Mouse (Mus musculus) kidney, embryonic 15.5 days (tissue): ENCODE measurements at regions not wholly inside any gene's neighbourhood (a gene's known extent, or its start where the extent isn't known, plus 50 kb on each side); places are given as distances from the start of the nearest gene placed in this dataset.
"Not testable (repeated sequence)": the region's sequence is repeated elsewhere in the genome, so short reads cannot be mapped to it uniquely, and the experiment has no call there.

ENCODE experiments used
- ATAC-seq: fragments of 200-750 bp; cut with Nextera tagmentation; replicated peaks from 2 replicates; pipeline ENCODE4 v1.8.0; 2017; ENCODE audit warnings: moderate TSS enrichment; ENCODE audit not compliant: low FRiP score
- H3K27ac ChIP-seq: fragments of 300-500 bp; sonication (generic); 2 replicates; pipeline ENCODE4 v1.5.1; 2015; ENCODE audit warnings: mild to moderate bottlenecking, inconsistent platforms
- H3K27me3 ChIP-seq: fragments of 300-500 bp; sonication (generic); 2 replicates; pipeline ENCODE4 v1.6.1; 2015; ENCODE audit warnings: inconsistent platforms
- H3K36me3 ChIP-seq: fragments of 300-500 bp; sonication (generic); 2 replicates; pipeline ENCODE4 v1.6.1; 2015; ENCODE audit warnings: inconsistent platforms
- H3K4me1 ChIP-seq: fragments of 300-500 bp; sonication (generic); 2 replicates; pipeline ENCODE4 v1.6.1; 2015; ENCODE audit warnings: inconsistent platforms
- H3K4me2 ChIP-seq: fragments of 300-500 bp; sonication (generic); 2 replicates; pipeline ENCODE4 v1.6.1; 2015; ENCODE audit warnings: moderate library complexity, mild to moderate bottlenecking, inconsistent platforms
- H3K4me3 ChIP-seq: fragments of 300-500 bp; sonication (generic); replicated peaks from 2 replicates; pipeline ENCODE4 v1.5.1; 2015; ENCODE audit warnings: mild to moderate bottlenecking, inconsistent platforms
- H3K9ac ChIP-seq: fragments of 300-500 bp; sonication (generic); 2 replicates; pipeline ENCODE4 v1.6.1; 2015; ENCODE audit warnings: mild to moderate bottlenecking, inconsistent platforms
- H3K9me3 ChIP-seq: fragments of 300-500 bp; sonication (generic); replicated peaks from 2 replicates; pipeline ENCODE4 v1.6.1; 2016; ENCODE audit warnings: inconsistent platforms
- WGBS: fragments of 180-500 bp; shearing (Covaris S2); methylation state at CpG from one replicate; pipeline ENCODE4 v1.1.7; 2015; ENCODE audit warnings: mixed read lengths; 5-methylcytosine and 5-hydroxymethylcytosine counted together

GRCm38 (mm10) chr3:54551908-54552307 lies 140.7 kb upstream of the Supt20 start:
- no peak overlapping the region for H3K27ac ChIP-seq
- ATAC-seq, result no peak
- no peak overlapping the region for H3K9ac ChIP-seq

GRCm38 (mm10) chr3:54555954-54556353 lies 136.7 kb upstream of the Supt20 start:
- Histone ChIP-seq H3K4me2 (no peak overlapping the region), H3K4me1 (peaks cover 6% of the 10 kb centered on the region; the same call in 1 of the 2 replicates), H3K27me3 (no peaks in the 10 kb centered on the region), H3K27ac (no peak overlapping the region), H3K36me3 (no peaks in the 10 kb centered on the region), H3K9ac (no peak overlapping the region), H3K9me3 (no peaks in the 10 kb centered on the region), H3K4me3 (no peak overlapping the region)
- WGBS, result 92% methylated on average over 2 of the region's 2 CpGs
- ATAC-seq, result no peak

More at GRCm38 (mm10) chr3:54551908-54552307, 140.7 kb upstream of the Supt20 start:
- H3K27me3 ChIP-seq, result no peaks in the 10 kb centered on the region
- no peak overlapping the region for H3K4me3 ChIP-seq
- H3K9me3 ChIP-seq, result no peaks in the 10 kb centered on the region
- WGBS, result 66% methylated on average over 9 of the region's 9 CpGs
- H3K4me1 ChIP-seq, result no peaks in the 10 kb centered on the region
- H3K4me2 ChIP-seq, result no peak overlapping the region
- no peaks in the 10 kb centered on the region for H3K36me3 ChIP-seq

DNA sequence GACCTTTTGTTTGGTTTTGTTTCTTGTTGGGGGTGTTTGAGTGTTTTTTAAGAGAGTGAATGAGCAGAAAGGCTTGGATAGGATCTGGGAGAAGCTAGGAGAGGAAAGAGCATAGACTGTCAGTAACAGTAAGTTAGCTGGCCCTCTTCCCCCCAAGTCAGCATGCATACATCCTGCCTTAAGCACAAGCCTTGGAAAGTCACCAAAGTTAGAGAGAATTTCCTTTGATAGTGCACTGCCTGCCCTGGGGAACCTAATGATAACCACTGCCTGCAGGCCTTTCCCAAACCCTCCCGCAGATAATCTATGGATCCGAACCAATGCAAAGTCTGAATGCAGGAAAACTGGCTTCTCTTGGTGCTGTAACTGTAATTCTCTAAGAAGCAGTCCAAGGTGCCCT lies 133.6 kb upstream of the Supt20 start:
- H3K27ac ChIP-seq, result peak overlapping the region; percentile 76
- peaks cover 6% of the 10 kb centered on the region; the same call in 1 of the 2 replicates for H3K4me1 ChIP-seq
- 81% methylated on average over 2 of the region's 2 CpGs for WGBS

GRCm38 (mm10) chr3:54559527-54559926 lies 133.1 kb upstream of the Supt20 start:
- no peaks in the 10 kb centered on the region; the same call in 1 of the 2 replicates for H3K9me3 ChIP-seq
- H3K4me2 ChIP-seq, result no peak overlapping the region
- 86% methylated on average over 2 of the region's 2 CpGs for WGBS
- peaks cover 6% of the 10 kb centered on the region; the same call in 1 of the 2 replicates for H3K4me1 ChIP-seq
- no peak overlapping the region for H3K4me3 ChIP-seq
- H3K27ac ChIP-seq, result peak overlapping the region; percentile 76
- H3K9ac ChIP-seq, result no peak overlapping the region
- no peak for ATAC-seq
- no peaks in the 10 kb centered on the region for H3K27me3 ChIP-seq
- no peaks in the 10 kb centered on the region for H3K36me3 ChIP-seq

More for the DNA sequence above, 133.6 kb upstream of the Supt20 start:
- H3K27me3 ChIP-seq, result no peaks in the 10 kb centered on the region
- H3K9me3 ChIP-seq, result no peaks in the 10 kb centered on the region; the same call in 1 of the 2 replicates
- no peak overlapping the region for H3K9ac ChIP-seq
- H3K36me3 ChIP-seq, result no peaks in the 10 kb centered on the region
- H3K4me2 ChIP-seq, result no peak overlapping the region
- ATAC-seq, result no peak
- no peak overlapping the region for H3K4me3 ChIP-seq

DNA sequence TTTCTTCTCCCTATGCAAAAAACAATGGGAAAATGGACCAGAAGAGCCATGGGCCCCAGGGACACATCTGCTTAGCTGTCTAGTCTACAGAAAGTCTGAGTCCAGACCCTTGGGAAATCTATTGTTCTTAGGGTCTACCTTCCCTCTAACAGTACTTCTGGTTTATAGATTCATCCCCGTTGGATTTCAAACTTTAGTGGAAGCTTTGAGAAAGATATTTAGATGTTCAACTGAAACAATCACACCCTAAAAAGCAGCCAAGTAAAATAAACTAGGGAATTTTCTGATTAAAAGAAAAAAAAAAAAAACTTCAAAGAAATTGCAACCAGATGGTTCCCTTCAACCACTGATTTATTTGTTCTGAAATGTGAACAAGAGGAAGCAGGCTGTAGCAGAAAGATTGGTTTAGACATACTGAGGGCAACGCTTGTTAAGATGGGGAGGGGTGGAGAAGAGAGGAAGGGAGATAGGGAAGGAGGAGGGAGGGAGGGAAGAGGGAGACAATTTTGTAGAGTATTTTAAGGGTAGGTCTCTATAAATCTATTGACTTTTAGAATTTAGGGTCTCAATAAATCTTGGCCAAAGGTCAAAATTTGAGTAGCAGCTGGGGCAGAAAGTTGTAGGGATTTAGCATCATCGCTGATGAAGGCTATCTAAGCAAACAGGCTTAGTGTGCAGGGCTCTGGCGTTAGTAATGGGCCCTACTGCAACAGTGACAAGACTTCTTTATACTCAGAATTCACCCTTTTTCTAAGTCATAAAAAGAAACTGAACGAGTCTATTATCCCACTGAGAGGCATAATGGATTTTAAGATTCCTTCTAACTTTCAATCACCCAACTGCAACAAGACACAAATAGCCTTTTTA lies 132.3 kb upstream of the Supt20 start:
- ATAC-seq, result peak; percentile 86
- Histone ChIP-seq H3K4me2 (no peak overlapping the region), H3K27ac (peak overlapping the region; percentile 76), H3K9me3 (no peaks in the 10 kb centered on the region; the same call in 1 of the 2 replicates), H3K36me3 (no peaks in the 10 kb centered on the region), H3K4me3 (no peak overlapping the region), H3K27me3 (no peaks in the 10 kb centered on the region), H3K4me1 (peaks cover 6% of the 10 kb centered on the region; the same call in 1 of the 2 replicates), H3K9ac (no peak overlapping the region)
- 29% methylated on average over 5 of the region's 5 CpGs for WGBS

DNA sequence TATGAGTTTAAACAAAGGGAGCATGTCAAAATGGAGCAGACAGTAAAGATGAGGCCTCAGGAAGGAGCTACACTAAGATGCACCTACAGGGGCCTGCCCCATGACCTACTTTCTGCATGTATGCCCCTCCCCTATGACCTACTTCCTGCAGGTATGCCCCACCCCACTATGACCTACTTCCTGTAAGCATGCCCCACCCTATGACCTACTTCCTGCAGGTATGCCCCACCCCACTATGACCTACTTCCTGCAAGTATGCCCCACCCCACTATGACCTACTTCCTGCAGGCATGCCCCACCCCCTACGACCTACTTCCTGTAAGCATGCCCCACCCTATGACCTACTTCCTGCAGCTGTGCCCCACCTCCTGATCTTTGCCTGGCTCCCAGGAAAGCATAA lies 125.3 kb upstream of the Supt20 start:
- H3K27ac ChIP-seq, result no peak overlapping the region
- no peak overlapping the region for H3K9ac ChIP-seq
- H3K36me3 ChIP-seq, result no peaks in the 10 kb centered on the region
- no peaks in the 10 kb centered on the region for H3K4me1 ChIP-seq
- WGBS, result 93% methylated on average over 1 of the region's 1 CpGs
- no peaks in the 10 kb centered on the region for H3K9me3 ChIP-seq
- H3K27me3 ChIP-seq, result no peaks in the 10 kb centered on the region
- H3K4me3 ChIP-seq, result no peak overlapping the region
- H3K4me2 ChIP-seq, result no peak overlapping the region
- ATAC-seq, result no peak

- no peak overlapping the region for H3K9ac ChIP-seq
- H3K9me3 ChIP-seq, result no peaks in the 10 kb centered on the region
- H3K4me1 ChIP-seq, result no peaks in the 10 kb centered on the region
- H3K4me3 ChIP-seq, result no peak overlapping the region
- no peak for ATAC-seq
- no peak overlapping the region for H3K4me2 ChIP-seq
- no peaks in the 10 kb centered on the region for H3K36me3 ChIP-seq
- no peaks in the 10 kb centered on the region for H3K27me3 ChIP-seq
- H3K27ac ChIP-seq, result no peak overlapping the region
- 76% methylated on average over 5 of the region's 5 CpGs for WGBS
Observed at GRCm38 (mm10) chr3:54568096-54568495, 124.5 kb upstream of the Supt20 start.

DNA sequence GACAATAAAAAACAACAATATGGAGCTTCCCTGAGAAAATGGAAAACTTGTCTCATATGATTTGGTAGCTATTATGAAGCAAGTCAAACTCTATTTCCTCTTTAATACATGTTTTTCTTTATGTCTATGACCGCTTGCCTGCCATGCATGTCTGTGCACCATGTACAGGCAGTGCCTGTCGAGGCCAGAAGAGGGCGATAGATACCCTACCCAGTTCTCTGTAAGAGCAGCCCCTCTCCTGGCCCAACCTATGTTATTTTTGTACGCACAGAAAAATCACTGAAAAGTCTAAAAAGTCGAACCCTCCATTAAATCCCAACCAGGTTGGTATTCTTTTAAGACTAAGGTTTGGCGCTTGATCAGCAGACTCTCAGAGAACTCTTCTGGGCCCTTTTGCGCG lies 122.1 kb upstream of the Supt20 start:
- H3K9ac ChIP-seq, result no peak overlapping the region
- H3K9me3 ChIP-seq, result no peaks in the 10 kb centered on the region
- H3K4me3 ChIP-seq, result no peak overlapping the region
- H3K36me3 ChIP-seq, result no peaks in the 10 kb centered on the region
- H3K4me1 ChIP-seq, result no peaks in the 10 kb centered on the region
- no peak for ATAC-seq
- H3K4me2 ChIP-seq, result no peak overlapping the region
- no peak overlapping the region for H3K27ac ChIP-seq
- 87% methylated on average over 8 of the region's 8 CpGs for WGBS
- H3K27me3 ChIP-seq, result no peaks in the 10 kb centered on the region

- Histone ChIP-seq H3K9me3 (no peaks in the 10 kb centered on the region), H3K4me2 (no peak overlapping the region), H3K27ac (no peak overlapping the region), H3K4me3 (no peak overlapping the region), H3K27me3 (no peaks in the 10 kb centered on the region), H3K4me1 (no peaks in the 10 kb centered on the region), H3K36me3 (no peaks in the 10 kb centered on the region), H3K9ac (no peak overlapping the region)
- ATAC-seq, result no peak
- 87% methylated on average over 5 of the region's 5 CpGs for WGBS
Observed at GRCm38 (mm10) chr3:54577851-54578250, 114.8 kb upstream of the Supt20 start.

- no peak overlapping the region for H3K4me2 ChIP-seq
- no peaks in the 10 kb centered on the region for H3K4me1 ChIP-seq
- no peaks in the 10 kb centered on the region for H3K27me3 ChIP-seq
- H3K9me3 ChIP-seq, result no peaks in the 10 kb centered on the region
- H3K9ac ChIP-seq, result no peak overlapping the region
- no peaks in the 10 kb centered on the region for H3K36me3 ChIP-seq
- H3K27ac ChIP-seq, result no peak overlapping the region
- 93% methylated on average over 2 of the region's 2 CpGs for WGBS
- ATAC-seq, result no peak
- H3K4me3 ChIP-seq, result no peak overlapping the region
Observed at GRCm38 (mm10) chr3:54579425-54579824, 113.2 kb upstream of the Supt20 start.

DNA sequence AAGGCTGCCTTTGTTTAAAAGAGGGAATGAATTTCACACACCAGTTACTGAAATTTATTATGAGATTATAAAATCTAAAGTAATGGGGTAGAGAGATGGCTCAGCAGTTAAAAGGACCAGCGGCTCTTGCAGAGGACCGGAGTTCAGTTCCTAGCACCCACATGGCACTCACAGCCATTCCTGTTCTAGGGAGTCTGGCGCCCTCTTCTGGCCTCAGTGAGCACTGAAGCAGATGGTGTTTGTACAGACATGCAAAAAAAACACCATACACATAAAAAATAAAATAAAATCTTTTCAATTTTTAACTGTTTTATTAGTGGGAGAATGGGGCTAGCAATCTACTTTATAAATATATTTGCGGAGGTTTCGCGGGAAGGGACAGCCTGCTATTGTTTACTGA lies 112.3 kb upstream of the Supt20 start:
- no peaks in the 10 kb centered on the region for H3K9me3 ChIP-seq
- no peaks in the 10 kb centered on the region for H3K4me1 ChIP-seq
- no peaks in the 10 kb centered on the region for H3K27me3 ChIP-seq
- ATAC-seq, result no peak
- no peak overlapping the region for H3K27ac ChIP-seq
- no peak overlapping the region for H3K4me2 ChIP-seq
- H3K4me3 ChIP-seq, result no peak overlapping the region
- H3K9ac ChIP-seq, result no peak overlapping the region
- no peaks in the 10 kb centered on the region for H3K36me3 ChIP-seq
- 89% methylated on average over 6 of the region's 6 CpGs for WGBS

- not testable (repeated sequence) for H3K27ac ChIP-seq, H3K9ac ChIP-seq, H3K9me3 ChIP-seq, H3K4me1 ChIP-seq, H3K4me3 ChIP-seq, ATAC-seq, H3K4me2 ChIP-seq, H3K27me3 ChIP-seq, H3K36me3 ChIP-seq
- WGBS, result 87% methylated on average over 10 of the region's 10 CpGs
Observed at GRCm38 (mm10) chr3:54585781-54586180, 106.8 kb upstream of the Supt20 start.
